Mouse (Mus musculus) thymus, adult 2 months (tissue): ENCODE data around the gene Tinf2. TPM values are rescaled to one million over a fixed set of nuclear protein-coding genes. Genes with fewer than 3 reads are reported as not detected.

ENCODE experiments used
- DNase-seq: peaks from one replicate; pipeline ENCODE4 v3.0.0; 2021
- H3K27ac ChIP-seq: fragments of 200-500 bp; 2 replicates; pipeline ENCODE4 v1.5.1; 2012; ENCODE audit warnings: low read length, control low read depth; ENCODE audit not compliant: control insufficient read depth, insufficient read depth
- H3K27me3 ChIP-seq: fragments of 200-500 bp; 2 replicates; pipeline ENCODE4 v1.6.1; 2012; ENCODE audit warnings: mild to moderate bottlenecking, low read length, moderate library complexity, mixed read lengths; ENCODE audit not compliant: control insufficient read depth, insufficient read depth
- H3K36me3 ChIP-seq: fragments of 200-500 bp; 2 replicates; pipeline ENCODE4 v1.6.1; 2012; ENCODE audit warnings: mild to moderate bottlenecking, low read length, moderate library complexity; ENCODE audit not compliant: control insufficient read depth, insufficient read depth
- H3K4me1 ChIP-seq: fragments of 200-500 bp; replicated peaks from 2 replicates; pipeline ENCODE4 v1.6.1; 2012; ENCODE audit warnings: low read length; ENCODE audit not compliant: control insufficient read depth, insufficient read depth
- H3K4me3 ChIP-seq: fragments of 200-500 bp; 2 replicates; pipeline ENCODE4 v1.5.1; 2012; ENCODE audit warnings: mild to moderate bottlenecking, low read length, control low read depth, moderate library complexity; ENCODE audit not compliant: control insufficient read depth, insufficient read depth
- CTCF ChIP-seq: fragments of 200-500 bp; IDR thresholded peaks from 2 replicates; pipeline ENCODE4 v1.5.1; 2012; ENCODE audit warnings: mild to moderate bottlenecking, control low read depth, low read length, moderate library complexity, borderline replicate concordance; ENCODE audit not compliant: control insufficient read depth, poor library complexity, insufficient read depth; ENCODE audit errors: extremely low read depth
- POLR2A ChIP-seq: fragments of 200-500 bp; IDR thresholded peaks from 2 replicates; pipeline ENCODE4 v1.6.1; 2012; ENCODE audit warnings: mild to moderate bottlenecking, low read length, control low read depth, moderate library complexity; ENCODE audit not compliant: control insufficient read depth, poor library complexity, insufficient read depth; ENCODE audit errors: extremely low read depth
- WGBS: fragments of 180-500 bp; shearing (Covaris S2); methylation state at CpG from one replicate; pipeline ENCODE4 v1.1.7; 2018; 5-methylcytosine and 5-hydroxymethylcytosine counted together
- polyA plus RNA-seq: library from polyadenylated mRNA; depleted of rRNA; stranded (reverse); fragments of >200 nt; gene quantifications from 2 replicates; pipeline ENCODE4 v1.2.3, GENCODE M21; 2012

Gene Tinf2
- polyA plus RNA-seq, 1 experiment = 51.9 TPM

GRCm38 (mm10) chr14:55707397-55707796 is 25.8 kb upstream of the Tinf2 start:
- TF ChIP-seq CTCF = no peak
- TF ChIP-seq POLR2A = no peak
- Histone ChIP-seq H3K36me3 (no peaks in the 10 kb centered on the region), H3K4me1 (no peaks in the 10 kb centered on the region), H3K27ac (no peak overlapping the region), H3K4me3 (no peak overlapping the region), H3K27me3 (no peaks in the 10 kb centered on the region)
- over 99% methylated on average over 5 of the region's 5 CpGs for WGBS
- no peak for DNase-seq

- 92% methylated on average over 8 of the region's 8 CpGs for WGBS
Observed at GRCm38 (mm10) chr14:55706051-55706600, 24.5 kb upstream of the Tinf2 start.

GRCm38 (mm10) chr14:55702761-55703160 is 21.1 kb upstream of the Tinf2 start:
- H3K4me3 ChIP-seq = no peak overlapping the region
- H3K36me3 ChIP-seq = no peaks in the 10 kb centered on the region
- DNase-seq = no peak
- no peaks in the 10 kb centered on the region for H3K27me3 ChIP-seq
- no peaks in the 10 kb centered on the region for H3K4me1 ChIP-seq
- TF ChIP-seq CTCF (no peak), POLR2A (no peak)
- H3K27ac ChIP-seq = no peak overlapping the region
- WGBS = 90% methylated on average over 6 of the region's 6 CpGs

More at GRCm38 (mm10) chr14:55706051-55706600, 24.5 kb upstream of the Tinf2 start:
- no peak for TF ChIP-seq CTCF
- TF ChIP-seq POLR2A = no peak
- Histone ChIP-seq H3K27me3 (no peaks in the 10 kb centered on the region), H3K27ac (no peak overlapping the region), H3K4me1 (no peaks in the 10 kb centered on the region), H3K4me3 (no peak overlapping the region), H3K36me3 (no peaks in the 10 kb centered on the region)
- DNase-seq = no peak

DNA sequence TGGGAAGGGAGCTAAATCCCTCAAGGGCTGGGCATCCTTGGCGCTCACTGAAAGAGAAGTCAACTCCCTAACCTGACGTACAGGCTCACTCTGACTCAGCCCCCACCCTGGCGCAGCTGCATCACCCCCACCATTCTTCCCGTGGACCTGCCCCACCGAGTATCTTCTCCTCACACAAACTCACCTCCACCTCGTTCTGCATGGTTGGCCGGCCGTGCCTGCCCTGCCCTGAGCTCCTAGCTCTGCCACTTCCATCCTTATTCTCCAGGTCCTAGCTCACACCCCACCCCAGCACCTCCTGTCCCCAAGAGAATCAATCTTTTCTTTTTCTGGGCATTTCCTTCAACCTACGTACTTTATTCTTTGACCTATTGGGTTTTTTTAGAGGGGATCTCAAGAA is 19.5 kb upstream of the Tinf2 start:
- H3K36me3 ChIP-seq = no peaks in the 10 kb centered on the region
- H3K4me3 ChIP-seq = no peak overlapping the region
- H3K27ac ChIP-seq = no peak overlapping the region
- H3K4me1 ChIP-seq = no peaks in the 10 kb centered on the region
- no peak for DNase-seq
- H3K27me3 ChIP-seq = no peaks in the 10 kb centered on the region
- 88% methylated on average over 9 of the region's 9 CpGs for WGBS
- TF ChIP-seq CTCF (no peak), POLR2A (no peak)

- no peaks in the 10 kb centered on the region for H3K36me3 ChIP-seq
- no peaks in the 10 kb centered on the region for H3K4me1 ChIP-seq
- WGBS = 69% methylated on average over 4 of the region's 4 CpGs
- H3K27ac ChIP-seq = no peak overlapping the region
- no peak overlapping the region for H3K4me3 ChIP-seq
- H3K27me3 ChIP-seq = no peaks in the 10 kb centered on the region
- no peak for DNase-seq
- TF ChIP-seq POLR2A (no peak), CTCF (no peak)
Observed at GRCm38 (mm10) chr14:55697226-55697625, 15.6 kb upstream of the Tinf2 start.

DNA sequence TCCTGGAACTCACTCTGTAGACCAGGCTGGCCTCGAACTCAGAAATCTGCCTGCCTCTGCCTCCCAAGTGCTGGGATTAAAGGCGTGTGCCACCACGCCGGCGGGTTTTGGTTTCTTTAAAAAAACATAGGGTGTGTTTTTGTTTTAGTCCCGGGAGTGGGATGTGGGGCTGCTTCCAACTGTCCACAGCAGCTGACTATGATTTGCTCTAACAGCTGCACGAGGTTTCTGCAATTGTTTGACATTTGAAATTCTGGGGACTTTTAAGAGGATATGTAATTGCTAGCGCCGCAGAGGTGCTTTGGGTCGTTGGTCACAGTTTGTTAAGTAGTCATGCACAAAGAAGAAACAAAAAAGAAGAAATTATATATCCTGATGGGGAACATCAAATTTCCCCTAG is 7.8 kb upstream of the Tinf2 start:
- no peaks in the 10 kb centered on the region for H3K4me1 ChIP-seq
- TF ChIP-seq CTCF (no peak), POLR2A (no peak)
- DNase-seq = no peak
- no peaks in the 10 kb centered on the region for H3K36me3 ChIP-seq
- H3K27me3 ChIP-seq = no peaks in the 10 kb centered on the region
- WGBS = 74% methylated on average over 10 of the region's 10 CpGs
- no peak overlapping the region for H3K4me3 ChIP-seq
- H3K27ac ChIP-seq = no peak overlapping the region

GRCm38 (mm10) chr14:55682118-55682493 is 486 bp upstream of the Tinf2 start:
- H3K4me1 ChIP-seq = peaks cover 8% of the 10 kb centered on the region
- peak overlapping the region; percentile 62 for H3K4me3 ChIP-seq
- H3K27me3 ChIP-seq = no peaks in the 10 kb centered on the region
- H3K27ac ChIP-seq = 0 out of 2 replicates have a peak overlapping the region, but pooled peaks have one; percentile 29
- 11% methylated on average over 3 of the region's 3 CpGs for WGBS
- no peak for TF ChIP-seq POLR2A
- TF ChIP-seq CTCF = no peak
- no peak for DNase-seq
- H3K36me3 ChIP-seq = peaks cover 29% of the 10 kb centered on the region
